Mouse (Mus musculus): Measurements from ENCODE around the gene Gfra1.

GRCm38 (mm10) chr19:58455496-58456061 lies at the start of gene Gfra1:
- TF ChIP-seq POLR2A (IDR thresholded peaks at IDR 0.05; ENCODE audit: borderline replicate concordance, low read depth, low read length) = no peak
- TF ChIP-seq CTCF (IDR thresholded peaks at IDR 0.05; ENCODE audit: low read depth, low read length) = no peak

Measured in bone marrow macrophage, adult 2 months (primary cell).